Mouse (Mus musculus): ENCODE measurements around the gene Kctd4.

GRCm38 (mm10) chr14:75964433-75964832 lies 9.6 kb downstream of the Kctd4 start:
- TF ChIP-seq ETS1 (IDR thresholded peaks at IDR 0.05; ENCODE audit: low read depth, low read length): no peak
- TF ChIP-seq POLR2A (IDR thresholded peaks at IDR 0.05; ENCODE audit: control insufficient read depth in 1 of 2, insufficient read depth in 1 of 2, low read depth in 1 of 2, low read length in 2 of 2, poor library complexity in 1 of 2): no peak
- no peak for TF ChIP-seq USF1 (IDR thresholded peaks at IDR 0.05; ENCODE audit: low read depth, low read length)
- no peak for TF ChIP-seq MAX (IDR thresholded peaks at IDR 0.05; ENCODE audit: low read length)
- TF ChIP-seq CTCF (IDR thresholded peaks at IDR 0.05 in 2 of 3, conservative IDR thresholded peaks at IDR 0.05 in 1 of 3; ENCODE audit: control insufficient read depth in 1 of 3, insufficient read depth in 1 of 3, low read depth in 2 of 3, low read length in 3 of 3, poor library complexity in 1 of 3, severe bottlenecking in 1 of 3): no peak
- TF ChIP-seq JUND (IDR thresholded peaks at IDR 0.05; ENCODE audit: low read depth, low read length): no peak
- TF ChIP-seq MEF2A (IDR thresholded peaks at IDR 0.05; ENCODE audit: extremely low read depth, insufficient replicate concordance, low read depth, low read length, poor library complexity, severe bottlenecking): no peak
- no peak for TF ChIP-seq ELF1 (IDR thresholded peaks at IDR 0.05; ENCODE audit: low read depth, low read length)
